Mouse (Mus musculus) hindbrain, embryonic 13.5 days (tissue): ENCODE data around the gene Fkbpl. TPM values are rescaled to one million over a fixed set of nuclear protein-coding genes. Genes with fewer than 3 reads are reported as not detected.

Source experiments
- ATAC-seq: fragments of 200-750 bp; cut with Nextera tagmentation; 2 replicates; pipeline ENCODE4 v1.8.0; 2017; ENCODE audit warnings: moderate TSS enrichment; ENCODE audit not compliant: low FRiP score
- H3K27ac ChIP-seq: fragments of 300-500 bp; sonication (generic); 2 replicates; pipeline ENCODE4 v1.5.1; 2015; ENCODE audit warnings: inconsistent platforms, mild to moderate bottlenecking, moderate library complexity
- H3K27me3 ChIP-seq: fragments of 300-500 bp; sonication (generic); 2 replicates; pipeline ENCODE4 v1.6.1; 2015; ENCODE audit warnings: mild to moderate bottlenecking, inconsistent platforms
- H3K36me3 ChIP-seq: fragments of 300-500 bp; sonication (generic); 2 replicates; pipeline ENCODE4 v1.6.1; 2015; ENCODE audit warnings: mild to moderate bottlenecking, inconsistent platforms
- H3K4me1 ChIP-seq: fragments of 300-500 bp; sonication (generic); replicated peaks from 2 replicates; pipeline ENCODE4 v1.6.1; 2015; ENCODE audit warnings: inconsistent platforms
- H3K4me2 ChIP-seq: fragments of 300-500 bp; sonication (generic); 2 replicates; pipeline ENCODE4 v1.6.1; 2015; ENCODE audit warnings: inconsistent platforms, mild to moderate bottlenecking, moderate library complexity
- H3K4me3 ChIP-seq: fragments of 300-500 bp; sonication (generic); 2 replicates; pipeline ENCODE4 v1.5.1; 2015; ENCODE audit warnings: mild to moderate bottlenecking, inconsistent platforms
- H3K9ac ChIP-seq: fragments of 300-500 bp; sonication (generic); 2 replicates; pipeline ENCODE4 v1.6.1; 2015; ENCODE audit warnings: mild to moderate bottlenecking, inconsistent platforms
- H3K9me3 ChIP-seq: fragments of 300-500 bp; sonication (generic); 2 replicates; pipeline ENCODE4 v1.6.1; 2016; ENCODE audit warnings: inconsistent platforms
- WGBS: fragments of 180-500 bp; shearing (Covaris S2); methylation state at CpG from one replicate; pipeline ENCODE4 v1.1.7; 2015; 5-methylcytosine and 5-hydroxymethylcytosine counted together
- polyA plus RNA-seq: library from polyadenylated mRNA; unstranded; fragments of >200 nt; fragmentation: Nextera tagmentation; extraction: Ambion mirVana; gene quantifications from 2 replicates; pipeline ENCODE4 v1.2.1, GENCODE M21; 2015

The Fkbpl gene
- polyA plus RNA-seq, 1 experiment from 2014 or later: 17.6 TPM

DNA sequence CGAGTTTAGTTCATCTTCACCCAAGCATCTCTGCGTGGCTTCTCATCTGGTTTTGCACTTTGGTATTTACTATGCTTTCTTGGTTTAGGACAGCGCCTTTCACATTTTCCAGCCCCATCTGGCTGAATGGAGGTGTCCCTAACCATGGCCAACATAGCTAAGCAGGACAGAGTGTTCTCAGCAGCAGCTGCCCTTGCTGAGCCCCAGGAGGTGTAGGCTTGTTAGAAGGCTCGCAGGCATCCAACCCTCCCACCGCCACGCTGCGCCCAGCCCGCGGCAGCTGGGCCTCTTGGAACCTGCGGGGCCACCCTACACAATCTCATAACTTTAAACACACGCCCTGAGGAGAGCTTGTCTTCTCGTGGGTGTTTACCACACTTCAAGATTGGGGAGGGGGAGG is 32.1 kb downstream of the Fkbpl start:
- Histone ChIP-seq H3K4me2 (no peak overlapping the region), H3K9ac (no peak overlapping the region), H3K4me1 (peaks cover 10% of the 10 kb centered on the region), H3K9me3 (no peaks in the 10 kb centered on the region), H3K36me3 (no peaks in the 10 kb centered on the region), H3K27ac (no peak overlapping the region), H3K27me3 (peaks cover 71% of the 10 kb centered on the region), H3K4me3 (no peak overlapping the region)
- 80% methylated on average over 12 of the region's 12 CpGs for WGBS
- no peak for ATAC-seq

DNA sequence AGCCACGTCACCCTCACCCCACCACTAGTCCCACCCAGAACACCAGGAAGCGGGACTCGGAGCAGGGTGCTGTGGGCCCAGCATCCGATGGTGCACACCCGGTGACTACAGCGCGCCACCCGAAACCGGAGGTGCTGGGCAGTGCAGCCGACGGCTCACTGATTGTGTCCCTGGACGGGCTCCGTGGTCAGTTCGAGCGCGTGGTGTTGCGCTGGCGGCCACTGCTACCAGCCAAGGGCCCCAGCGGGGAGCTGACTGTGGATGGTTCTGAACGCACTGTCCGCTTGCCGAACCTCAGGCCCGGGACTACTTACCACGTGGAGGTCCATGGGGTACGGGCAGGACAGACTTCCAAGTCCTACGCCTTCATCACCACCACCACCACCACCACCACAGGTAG is 35.6 kb downstream of the Fkbpl start:
- H3K4me3 ChIP-seq: no peak overlapping the region
- ATAC-seq: no peak
- 84% methylated on average over 23 of the region's 26 CpGs for WGBS
- no peaks in the 10 kb centered on the region for H3K9me3 ChIP-seq
- no peaks in the 10 kb centered on the region for H3K36me3 ChIP-seq
- no peak overlapping the region for H3K4me2 ChIP-seq
- peaks cover 37% of the 10 kb centered on the region; the same call in 1 of the 2 replicates for H3K27me3 ChIP-seq
- peaks cover under 1% of the 10 kb centered on the region for H3K4me1 ChIP-seq
- no peak overlapping the region for H3K27ac ChIP-seq
- H3K9ac ChIP-seq: no peak overlapping the region

DNA sequence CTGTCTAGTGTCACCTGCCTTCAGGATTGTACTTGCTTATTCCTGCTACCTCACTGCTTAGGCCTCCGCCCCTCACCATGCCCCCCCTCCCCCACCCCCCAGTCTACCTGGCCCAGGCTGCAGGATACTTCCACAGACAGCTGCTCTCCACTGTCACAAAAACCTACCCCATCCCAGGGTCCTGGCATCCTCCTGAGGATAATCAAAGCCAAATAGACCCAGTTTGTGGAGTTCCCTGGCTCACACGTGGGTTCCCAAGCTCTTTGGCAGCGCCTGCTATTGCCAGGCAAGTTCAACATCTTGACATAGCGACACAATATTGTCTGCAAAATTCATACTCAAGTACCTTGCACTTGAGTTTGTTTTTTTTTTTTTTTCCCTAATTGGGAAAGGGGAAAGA is 36.1 kb downstream of the Fkbpl start:
- H3K27ac ChIP-seq: no peak overlapping the region
- peaks cover 34% of the 10 kb centered on the region; the same call in 1 of the 2 replicates for H3K27me3 ChIP-seq
- peaks cover 4% of the 10 kb centered on the region for H3K4me1 ChIP-seq
- H3K4me3 ChIP-seq: no peak overlapping the region
- no peak overlapping the region for H3K4me2 ChIP-seq
- H3K36me3 ChIP-seq: no peaks in the 10 kb centered on the region
- ATAC-seq: no peak
- H3K9me3 ChIP-seq: no peaks in the 10 kb centered on the region
- H3K9ac ChIP-seq: no peak overlapping the region
- 81% methylated on average over 3 of the region's 4 CpGs for WGBS

GRCm38 (mm10) chr17:34681132-34681571 is 36.6 kb downstream of the Fkbpl start:
- no peak overlapping the region for H3K4me3 ChIP-seq
- peaks cover 5% of the 10 kb centered on the region for H3K4me1 ChIP-seq
- no peak overlapping the region for H3K9ac ChIP-seq
- no peak overlapping the region for H3K4me2 ChIP-seq
- 73% methylated on average over 17 of the region's 17 CpGs for WGBS
- H3K9me3 ChIP-seq: no peaks in the 10 kb centered on the region
- peaks cover 32% of the 10 kb centered on the region; the same call in 1 of the 2 replicates for H3K27me3 ChIP-seq
- no peak for ATAC-seq
- no peak overlapping the region for H3K27ac ChIP-seq
- H3K36me3 ChIP-seq: no peaks in the 10 kb centered on the region

- peaks cover 5% of the 10 kb centered on the region for H3K4me1 ChIP-seq
- H3K4me3 ChIP-seq: no peak overlapping the region
- ATAC-seq: no peak
- H3K4me2 ChIP-seq: no peak overlapping the region
- 84% methylated on average over 11 of the region's 11 CpGs for WGBS
- peaks cover 27% of the 10 kb centered on the region; the same call in 1 of the 2 replicates for H3K27me3 ChIP-seq
- H3K9ac ChIP-seq: no peak overlapping the region
- H3K36me3 ChIP-seq: no peaks in the 10 kb centered on the region
- H3K27ac ChIP-seq: no peak overlapping the region
- no peaks in the 10 kb centered on the region for H3K9me3 ChIP-seq
Measured at GRCm38 (mm10) chr17:34681881-34682536, 37.4 kb downstream of the Fkbpl start.

GRCm38 (mm10) chr17:34683179-34683578 is 38.6 kb downstream of the Fkbpl start:
- H3K36me3 ChIP-seq: no peaks in the 10 kb centered on the region
- no peak for ATAC-seq
- no peaks in the 10 kb centered on the region for H3K9me3 ChIP-seq
- H3K4me2 ChIP-seq: no peak overlapping the region
- peaks cover 24% of the 10 kb centered on the region; the same call in 1 of the 2 replicates for H3K27me3 ChIP-seq
- no peak overlapping the region for H3K27ac ChIP-seq
- 68% methylated on average over 8 of the region's 8 CpGs for WGBS
- H3K9ac ChIP-seq: 0 out of 2 replicates have a peak overlapping the region, but pooled peaks have one; percentile 3
- H3K4me3 ChIP-seq: no peak overlapping the region
- H3K4me1 ChIP-seq: peaks cover 5% of the 10 kb centered on the region

GRCm38 (mm10) chr17:34683686-34684220 is 39.2 kb downstream of the Fkbpl start:
- ATAC-seq: no peak
- Histone ChIP-seq H3K27ac (no peak overlapping the region), H3K9ac (0 out of 2 replicates have a peak overlapping the region, but pooled peaks have one; percentile 3), H3K9me3 (no peaks in the 10 kb centered on the region), H3K4me1 (peaks cover 5% of the 10 kb centered on the region), H3K27me3 (peaks cover 18% of the 10 kb centered on the region; the same call in 1 of the 2 replicates), H3K4me2 (no peak overlapping the region), H3K36me3 (no peaks in the 10 kb centered on the region), H3K4me3 (no peak overlapping the region)
- WGBS: 73% methylated on average over 10 of the region's 10 CpGs

DNA sequence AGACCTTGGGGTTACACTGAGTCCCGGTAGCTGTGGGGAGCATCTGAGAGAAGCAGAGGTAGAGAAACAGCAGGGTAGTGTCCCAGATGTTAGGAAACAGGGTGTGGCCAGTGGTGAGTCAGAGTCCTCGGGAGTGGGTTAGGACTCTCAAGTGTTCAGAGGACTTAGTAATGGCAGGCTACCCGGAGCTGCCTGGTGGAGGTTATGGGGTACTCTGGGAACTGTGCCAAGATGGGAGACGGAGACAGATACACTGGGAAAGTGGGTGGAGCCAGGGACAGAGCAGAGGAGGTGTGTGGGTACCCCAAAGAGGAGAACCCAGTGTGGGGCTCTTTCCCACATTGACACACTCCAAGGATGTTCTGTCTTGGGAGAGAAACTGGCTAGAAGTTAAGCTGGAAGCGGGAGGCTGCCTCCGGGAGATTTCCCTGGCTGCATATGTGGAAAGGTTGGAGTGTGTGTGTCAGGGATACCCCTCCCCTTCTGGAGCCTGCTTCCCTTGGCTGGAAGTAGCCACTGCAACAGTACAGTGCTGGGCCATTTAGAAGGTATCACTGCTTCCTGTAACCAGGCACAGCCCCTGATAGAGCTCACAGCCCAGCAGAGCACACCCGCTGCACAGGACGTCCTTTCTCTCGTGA is 39.8 kb downstream of the Fkbpl start:
- Histone ChIP-seq H3K27me3 (peaks cover 12% of the 10 kb centered on the region; the same call in 1 of the 2 replicates), H3K4me2 (no peak overlapping the region), H3K4me3 (no peak overlapping the region), H3K9me3 (no peaks in the 10 kb centered on the region), H3K9ac (no peak overlapping the region), H3K4me1 (peaks cover 5% of the 10 kb centered on the region), H3K36me3 (no peaks in the 10 kb centered on the region), H3K27ac (no peak overlapping the region)
- WGBS: 71% methylated on average over 9 of the region's 9 CpGs
- ATAC-seq: no peak

DNA sequence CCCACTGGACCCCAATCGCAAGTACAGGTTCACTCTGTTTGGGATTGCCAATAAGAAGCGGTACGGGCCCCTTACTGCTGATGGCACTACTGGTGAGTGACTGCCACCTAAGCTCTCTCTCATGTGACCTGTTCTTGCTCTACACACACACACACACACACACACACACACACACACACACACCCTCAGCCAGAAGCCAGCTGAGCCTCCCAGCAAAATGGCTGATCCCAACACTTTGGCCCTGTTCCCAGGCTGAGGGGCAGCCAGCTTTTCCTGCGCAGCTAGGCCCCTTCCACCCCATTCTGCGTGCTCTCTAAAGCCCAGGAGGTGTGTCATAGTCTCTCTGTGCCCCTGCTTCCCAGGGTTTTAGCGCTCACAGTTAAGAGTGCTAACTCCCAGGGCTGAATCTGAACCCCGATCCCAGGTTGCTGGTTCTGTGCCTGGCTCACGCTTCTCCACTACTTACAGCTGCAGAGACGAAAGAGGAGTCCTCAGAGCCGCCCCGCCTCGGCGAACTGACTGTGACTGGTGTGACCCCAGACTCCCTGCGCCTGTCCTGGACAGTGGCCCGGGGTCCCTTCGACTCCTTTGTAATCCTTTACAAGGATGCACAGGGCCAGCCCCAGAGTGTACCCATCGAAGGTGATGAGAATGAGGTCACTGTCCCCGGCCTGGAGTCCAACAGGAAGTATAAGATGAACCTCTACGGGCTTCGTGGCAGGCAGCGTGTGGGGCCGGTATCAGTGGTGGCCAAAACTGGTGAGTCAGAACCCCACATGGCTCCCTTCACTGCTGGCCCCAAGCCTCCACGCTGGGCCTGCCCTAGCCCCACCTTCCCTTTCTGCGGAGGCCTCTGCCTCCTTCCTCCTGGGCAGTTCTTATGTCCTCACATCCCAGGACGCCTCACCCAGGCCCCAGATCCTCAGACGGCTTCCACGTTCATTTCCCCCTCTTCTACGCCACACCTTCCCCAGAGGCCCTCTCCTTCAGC is 40.9 kb downstream of the Fkbpl start:
- WGBS: 83% methylated on average over 28 of the region's 28 CpGs
- Histone ChIP-seq H3K9ac (no peak overlapping the region), H3K4me1 (peaks cover 5% of the 10 kb centered on the region), H3K4me2 (no peak overlapping the region), H3K36me3 (no peaks in the 10 kb centered on the region), H3K27me3 (0 out of 2 replicates have a peak, but pooled peaks cover 7% of the 10 kb centered on the region), H3K27ac (no peak overlapping the region), H3K4me3 (no peak overlapping the region), H3K9me3 (no peaks in the 10 kb centered on the region)
- peak; percentile 50; the same call in 1 of the 2 replicates for ATAC-seq

DNA sequence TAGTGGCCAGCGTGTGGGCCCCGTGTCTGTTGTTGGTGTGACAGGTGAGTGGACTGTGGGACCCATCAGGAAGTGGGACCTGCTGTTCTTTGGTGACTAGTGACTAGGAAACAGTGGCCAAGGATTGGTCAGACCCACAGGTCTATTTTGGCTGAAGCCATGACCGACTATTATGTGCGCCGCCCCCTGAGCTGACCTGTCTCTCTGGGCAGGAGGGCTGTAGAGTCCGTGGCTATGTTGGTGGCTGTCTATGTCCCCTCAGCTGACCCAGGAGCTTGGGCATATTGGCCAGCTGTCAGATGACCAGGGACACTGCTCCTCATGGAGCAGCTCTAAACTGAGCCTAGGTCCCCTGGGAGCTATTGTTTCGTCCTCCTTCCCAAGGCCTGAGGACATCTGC is 44.3 kb downstream of the Fkbpl start:
- no peak for ATAC-seq
- no peaks in the 10 kb centered on the region for H3K9me3 ChIP-seq
- WGBS: 90% methylated on average over 7 of the region's 7 CpGs
- H3K4me3 ChIP-seq: no peak overlapping the region
- H3K9ac ChIP-seq: no peak overlapping the region
- H3K27me3 ChIP-seq: no peaks in the 10 kb centered on the region
- H3K27ac ChIP-seq: no peak overlapping the region
- no peaks in the 10 kb centered on the region for H3K36me3 ChIP-seq
- no peak overlapping the region for H3K4me2 ChIP-seq
- peaks cover 5% of the 10 kb centered on the region; the same call in 1 of the 2 replicates for H3K4me1 ChIP-seq

DNA sequence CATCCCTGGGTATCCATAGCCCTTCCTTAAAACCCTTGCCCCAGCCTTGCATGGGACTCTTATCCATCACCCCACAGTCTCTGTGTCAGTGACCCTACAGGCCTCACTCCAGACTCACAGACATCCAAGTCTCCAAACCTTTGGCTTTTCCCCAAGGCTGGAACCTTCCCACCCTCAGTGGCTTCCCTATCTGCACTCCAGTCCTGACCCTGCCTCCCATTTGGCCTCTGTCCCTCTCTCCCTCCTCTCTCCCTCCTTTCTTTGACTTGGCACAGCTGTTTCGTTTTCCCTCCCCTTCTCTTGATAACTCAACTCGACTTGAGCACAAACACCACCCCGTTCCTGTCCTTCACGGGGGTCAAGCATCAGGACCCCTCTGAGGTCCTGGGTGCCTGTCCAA is 45.9 kb downstream of the Fkbpl start:
- no peak overlapping the region for H3K4me2 ChIP-seq
- no peaks in the 10 kb centered on the region for H3K36me3 ChIP-seq
- no peaks in the 10 kb centered on the region for H3K27me3 ChIP-seq
- 75% methylated on average over 4 of the region's 4 CpGs for WGBS
- H3K4me3 ChIP-seq: no peak overlapping the region
- H3K9me3 ChIP-seq: no peaks in the 10 kb centered on the region
- H3K4me1 ChIP-seq: peaks cover 2% of the 10 kb centered on the region; the same call in 1 of the 2 replicates
- ATAC-seq: no peak
- no peak overlapping the region for H3K9ac ChIP-seq
- H3K27ac ChIP-seq: no peak overlapping the region

DNA sequence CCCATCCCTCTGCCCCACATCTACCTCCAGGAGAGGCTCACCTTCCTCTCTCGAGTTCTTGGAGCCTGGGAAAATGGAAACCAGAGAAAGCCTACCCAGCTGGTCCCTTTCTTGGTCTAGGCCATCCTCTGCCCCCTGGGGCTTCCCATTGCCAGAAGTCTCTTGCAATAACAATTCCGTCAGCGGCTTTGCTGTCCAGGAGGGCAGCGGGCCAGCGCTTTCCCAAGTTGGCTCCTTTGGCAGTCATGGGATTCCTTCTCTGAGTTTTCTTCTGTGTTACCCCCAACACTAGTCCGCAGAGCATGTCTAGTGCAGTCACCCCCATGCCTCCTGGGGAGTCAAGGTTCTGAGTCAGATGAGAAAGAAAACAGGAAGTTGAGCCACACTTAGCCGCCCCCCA is 48.3 kb downstream of the Fkbpl start:
- 62% methylated on average over 7 of the region's 7 CpGs for WGBS
- ATAC-seq: no peak
- no peak overlapping the region for H3K27ac ChIP-seq
- no peak overlapping the region for H3K4me2 ChIP-seq
- H3K4me3 ChIP-seq: no peak overlapping the region
- H3K9ac ChIP-seq: no peak overlapping the region
- no peaks in the 10 kb centered on the region for H3K9me3 ChIP-seq
- H3K4me1 ChIP-seq: no peaks in the 10 kb centered on the region
- no peaks in the 10 kb centered on the region for H3K36me3 ChIP-seq
- no peaks in the 10 kb centered on the region for H3K27me3 ChIP-seq
